Mouse (Mus musculus) lung, postnatal 0 days (tissue): ENCODE results near the gene Sco1.

Source experiments
- CTCF ChIP-seq: IDR thresholded peaks from 2 replicates; pipeline ENCODE4 v1.5.1; 2016; ENCODE audit warnings: antibody characterized with exemption, mild to moderate bottlenecking
- EP300 ChIP-seq: IDR thresholded peaks from 2 replicates; pipeline ENCODE4 v1.6.1; 2016; ENCODE audit warnings: antibody characterized with exemption, mild to moderate bottlenecking, control low read depth

GRCm38 (mm10) chr11:67072615-67073130 lies 20.2 kb downstream of the Sco1 start:
- TF ChIP-seq CTCF (no peak), EP300 (no peak)
